Mouse (Mus musculus): ENCODE results near the gene Itpkb. TPM values are rescaled to one million over a fixed set of nuclear protein-coding genes. Genes with fewer than 3 reads are reported as not detected.

Itpkb gene
- total RNA-seq (2017) = 32.2 to 77.3 TPM (median 38.3 TPM) in 3 replicates

- peak; percentile 77 for ATAC-seq (replicated peaks; ENCODE audit: insufficient number of reproducible peaks, low FRiP score, low TSS enrichment, poor library complexity, severe bottlenecking)
These were observed at the start of gene Itpkb for GRCm38 (mm10) chr1:180330145-180330706. Gene Itpkb (plus strand): TSS chr1:180330485.

- ATAC-seq (replicated peaks; ENCODE audit: insufficient number of reproducible peaks, low FRiP score, low TSS enrichment, poor library complexity, severe bottlenecking) = no peak
These were observed 47.7 kb upstream of the Itpkb start for GRCm38 (mm10) chr1:180282581-180282980.

GRCm38 (mm10) chr1:180283813-180284768, 46.2 kb upstream of the Itpkb start:
- no peak for ATAC-seq (replicated peaks; ENCODE audit: insufficient number of reproducible peaks, low FRiP score, low TSS enrichment, poor library complexity, severe bottlenecking)

GRCm38 (mm10) chr1:180286081-180286831, 44.0 kb upstream of the Itpkb start:
- no peak for ATAC-seq (replicated peaks; ENCODE audit: insufficient number of reproducible peaks, low FRiP score, low TSS enrichment, poor library complexity, severe bottlenecking)

GRCm38 (mm10) chr1:180288227-180288626, 42.1 kb upstream of the Itpkb start:
- no peak for ATAC-seq (replicated peaks; ENCODE audit: insufficient number of reproducible peaks, low FRiP score, low TSS enrichment, poor library complexity, severe bottlenecking)

- no peak for ATAC-seq (replicated peaks; ENCODE audit: insufficient number of reproducible peaks, low FRiP score, low TSS enrichment, poor library complexity, severe bottlenecking)
These were observed 41.3 kb upstream of the Itpkb start for GRCm38 (mm10) chr1:180288872-180289468.

GRCm38 (mm10) chr1:180289788-180290187, 40.5 kb upstream of the Itpkb start:
- ATAC-seq (replicated peaks; ENCODE audit: insufficient number of reproducible peaks, low FRiP score, low TSS enrichment, poor library complexity, severe bottlenecking) = no peak

GRCm38 (mm10) chr1:180290358-180290757, 39.9 kb upstream of the Itpkb start:
- no peak for ATAC-seq (replicated peaks; ENCODE audit: insufficient number of reproducible peaks, low FRiP score, low TSS enrichment, poor library complexity, severe bottlenecking)

- peak; percentile 78 for ATAC-seq (replicated peaks; ENCODE audit: insufficient number of reproducible peaks, low FRiP score, low TSS enrichment, poor library complexity, severe bottlenecking)
These were observed 34.2 kb upstream of the Itpkb start for GRCm38 (mm10) chr1:180296088-180296487.

GRCm38 (mm10) chr1:180299697-180300096, 30.6 kb upstream of the Itpkb start:
- no peak for ATAC-seq (replicated peaks; ENCODE audit: insufficient number of reproducible peaks, low FRiP score, low TSS enrichment, poor library complexity, severe bottlenecking)

GRCm38 (mm10) chr1:180300292-180300691, 30.0 kb upstream of the Itpkb start:
- peak; percentile 89 for ATAC-seq (replicated peaks; ENCODE audit: insufficient number of reproducible peaks, low FRiP score, low TSS enrichment, poor library complexity, severe bottlenecking)

- ATAC-seq (replicated peaks; ENCODE audit: insufficient number of reproducible peaks, low FRiP score, low TSS enrichment, poor library complexity, severe bottlenecking) = no peak
These were observed 29.3 kb upstream of the Itpkb start for GRCm38 (mm10) chr1:180300997-180301396.

- no peak for ATAC-seq (replicated peaks; ENCODE audit: insufficient number of reproducible peaks, low FRiP score, low TSS enrichment, poor library complexity, severe bottlenecking)
These were observed 27.8 kb upstream of the Itpkb start for GRCm38 (mm10) chr1:180302253-180303120.

GRCm38 (mm10) chr1:180303600-180303999, 26.7 kb upstream of the Itpkb start:
- ATAC-seq (replicated peaks; ENCODE audit: insufficient number of reproducible peaks, low FRiP score, low TSS enrichment, poor library complexity, severe bottlenecking) = no peak

- ATAC-seq (replicated peaks; ENCODE audit: insufficient number of reproducible peaks, low FRiP score, low TSS enrichment, poor library complexity, severe bottlenecking) = no peak
These were observed 23.4 kb upstream of the Itpkb start for GRCm38 (mm10) chr1:180306889-180307288.

- ATAC-seq (replicated peaks; ENCODE audit: insufficient number of reproducible peaks, low FRiP score, low TSS enrichment, poor library complexity, severe bottlenecking) = no peak
These were observed 22.6 kb upstream of the Itpkb start for GRCm38 (mm10) chr1:180307661-180308060.

- ATAC-seq (replicated peaks; ENCODE audit: insufficient number of reproducible peaks, low FRiP score, low TSS enrichment, poor library complexity, severe bottlenecking) = no peak
These were observed 21.4 kb upstream of the Itpkb start for GRCm38 (mm10) chr1:180308897-180309296.

GRCm38 (mm10) chr1:180312286-180312685, 18.0 kb upstream of the Itpkb start:
- no peak for ATAC-seq (replicated peaks; ENCODE audit: insufficient number of reproducible peaks, low FRiP score, low TSS enrichment, poor library complexity, severe bottlenecking)

Data from monocyte, adult 5-6 weeks (primary cell).